Mouse (Mus musculus): ENCODE data around the gene Ube2n. TPM values are rescaled to one million over a fixed set of nuclear protein-coding genes. Genes with fewer than 3 reads are reported as not detected.

Ube2n gene
- total RNA-seq, 2 experiments from 2014 or later: 133 to 425 TPM

- ATAC-seq (replicated peaks; ENCODE audit: poor library complexity): no peak
These were observed 40.9 kb downstream of the Ube2n start for GRCm38 (mm10) chr10:95555866-95556265.

- peak; percentile 56 for ATAC-seq (replicated peaks; ENCODE audit: poor library complexity)
These were observed 42.4 kb downstream of the Ube2n start for GRCm38 (mm10) chr10:95557337-95557828.

GRCm38 (mm10) chr10:95559426-95559825 lies 44.5 kb downstream of the Ube2n start:
- no peak for ATAC-seq (replicated peaks; ENCODE audit: poor library complexity)

- no peak for ATAC-seq (replicated peaks; ENCODE audit: poor library complexity)
These were observed 45.5 kb downstream of the Ube2n start for GRCm38 (mm10) chr10:95560394-95560983.

- no peak for ATAC-seq (replicated peaks; ENCODE audit: poor library complexity)
These were observed 46.7 kb downstream of the Ube2n start for GRCm38 (mm10) chr10:95561616-95562015.

GRCm38 (mm10) chr10:95562395-95562794 lies 47.5 kb downstream of the Ube2n start:
- no peak for ATAC-seq (replicated peaks; ENCODE audit: poor library complexity)

- ATAC-seq (replicated peaks; ENCODE audit: poor library complexity): peak; percentile 21
These were observed 48.2 kb downstream of the Ube2n start for GRCm38 (mm10) chr10:95562859-95563841.

GRCm38 (mm10) chr10:95563851-95564845 lies 49.2 kb downstream of the Ube2n start, which contains the start of gene Nudt4:
Gene Nudt4 (minus strand): TSS chr10:95564146.
- peak; percentile 68 for ATAC-seq (replicated peaks; ENCODE audit: poor library complexity)

- ATAC-seq (replicated peaks; ENCODE audit: poor library complexity): peak; percentile 17; the same call in 1 of the 2 replicates
These were observed 50.4 kb downstream of the Ube2n start for GRCm38 (mm10) chr10:95565156-95565854.

GRCm38 (mm10) chr10:95566786-95567185 lies 51.8 kb downstream of the Ube2n start:
- ATAC-seq (replicated peaks; ENCODE audit: poor library complexity): no peak

GRCm38 (mm10) chr10:95567550-95567949 lies 52.6 kb downstream of the Ube2n start:
- no peak for ATAC-seq (replicated peaks; ENCODE audit: poor library complexity)

GRCm38 (mm10) chr10:95568016-95568415 lies 53.1 kb downstream of the Ube2n start:
- no peak for ATAC-seq (replicated peaks; ENCODE audit: poor library complexity)

GRCm38 (mm10) chr10:95569441-95569840 lies 54.5 kb downstream of the Ube2n start:
- peak; percentile 97 for ATAC-seq (replicated peaks; ENCODE audit: poor library complexity)

GRCm38 (mm10) chr10:95574994-95575393 lies 60.0 kb downstream of the Ube2n start:
- no peak for ATAC-seq (replicated peaks; ENCODE audit: poor library complexity)

- no peak for ATAC-seq (replicated peaks; ENCODE audit: poor library complexity)
These were observed 61.0 kb downstream of the Ube2n start for GRCm38 (mm10) chr10:95575839-95576380.

- ATAC-seq (replicated peaks; ENCODE audit: poor library complexity): 0 out of 2 replicates have a peak, but pooled peaks have one; percentile 34
These were observed 62.1 kb downstream of the Ube2n start for GRCm38 (mm10) chr10:95576876-95577566.

- no peak for ATAC-seq (replicated peaks; ENCODE audit: poor library complexity)
These were observed 62.6 kb downstream of the Ube2n start for GRCm38 (mm10) chr10:95577567-95577950.

- ATAC-seq (replicated peaks; ENCODE audit: poor library complexity): no peak
These were observed 70.6 kb downstream of the Ube2n start for GRCm38 (mm10) chr10:95585554-95585953.

Measured in megakaryocyte progenitor cell, adult 5-6 weeks (primary cell).